Mouse (Mus musculus) heart, embryonic 16.5 days (tissue): ENCODE data around the gene Rpia. TPM values are rescaled to one million over a fixed set of nuclear protein-coding genes. Genes with fewer than 3 reads are reported as not detected.

Source experiments
- ATAC-seq: fragments of 200-750 bp; cut with Nextera tagmentation; replicated peaks from 2 replicates; pipeline ENCODE4 v1.8.0; 2017; ENCODE audit warnings: moderate number of reproducible peaks; ENCODE audit not compliant: insufficient read depth, low FRiP score; ENCODE audit errors: extremely low read depth
- H3K27ac ChIP-seq: fragments of 300-500 bp; sonication (generic); 2 replicates; pipeline ENCODE4 v1.5.1; 2014; ENCODE audit warnings: mild to moderate bottlenecking, low read length, control low read depth, moderate library complexity
- H3K27me3 ChIP-seq: fragments of 300-500 bp; sonication (generic); 2 replicates; pipeline ENCODE4 v1.6.1; 2014; ENCODE audit warnings: low read length, mixed read lengths; ENCODE audit not compliant: control insufficient read depth, insufficient read depth
- H3K36me3 ChIP-seq: fragments of 300-500 bp; sonication (generic); 2 replicates; pipeline ENCODE4 v1.6.1; 2014; ENCODE audit not compliant: control insufficient read depth, insufficient read depth
- H3K4me1 ChIP-seq: fragments of 300-500 bp; sonication (generic); 2 replicates; pipeline ENCODE4 v1.6.1; 2014; ENCODE audit warnings: low read length, mixed read lengths; ENCODE audit not compliant: control insufficient read depth, insufficient read depth
- H3K4me2 ChIP-seq: fragments of 300-500 bp; sonication (generic); 2 replicates; pipeline ENCODE4 v1.6.1; 2014; ENCODE audit warnings: low read depth, mild to moderate bottlenecking, control low read depth, low read length
- H3K4me3 ChIP-seq: fragments of 300-500 bp; sonication (generic); 2 replicates; pipeline ENCODE4 v1.5.1; 2014; ENCODE audit warnings: mild to moderate bottlenecking, control low read depth, low read length
- H3K9ac ChIP-seq: fragments of 300-500 bp; sonication (generic); 2 replicates; pipeline ENCODE4 v1.6.1; 2014; ENCODE audit warnings: low read length, control low read depth
- H3K9me3 ChIP-seq: fragments of 300-500 bp; sonication (generic); replicated peaks from 2 replicates; pipeline ENCODE4 v1.6.1; 2016; ENCODE audit warnings: low read length; ENCODE audit not compliant: control insufficient read depth
- WGBS: fragments of 180-500 bp; shearing (Covaris S2); extraction: QIAGEN DNeasy Blood & Tissue Kit; methylation state at CpG from one replicate; pipeline ENCODE4 v1.1.7; 2014; 5-methylcytosine and 5-hydroxymethylcytosine counted together
- polyA plus RNA-seq: library from polyadenylated mRNA; unstranded; fragments of >200 nt; fragmentation: Nextera tagmentation; extraction: Ambion mirVana; gene quantifications from 2 replicates; pipeline ENCODE4 v1.2.1, GENCODE M21; 2015

Rpia gene
- polyA plus RNA-seq, 1 experiment from 2014 or later, result 1.6 TPM

DNA sequence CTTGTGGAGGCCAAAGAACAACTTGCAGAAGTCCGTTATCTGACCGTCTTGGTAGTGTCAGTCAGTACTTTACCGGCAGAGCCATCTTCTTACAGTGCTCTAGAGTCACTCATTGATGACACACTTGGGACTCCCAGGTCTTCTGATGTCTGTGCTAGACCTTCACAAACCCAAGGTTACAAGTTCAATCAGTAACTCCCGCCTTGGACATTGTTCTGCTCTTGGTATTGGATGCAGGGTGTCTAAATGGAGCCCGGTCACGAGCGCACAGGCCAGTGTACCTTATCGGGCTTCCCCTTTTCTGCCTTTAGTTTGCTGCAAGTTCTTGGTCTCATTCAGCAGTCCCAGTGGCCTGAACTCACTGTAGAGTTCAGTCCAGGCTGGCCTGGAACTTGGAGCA lies 612 bp upstream of the Rpia start:
- Histone ChIP-seq H3K4me3 (peak overlapping the region; percentile 62), H3K4me2 (peak overlapping the region; percentile 80), H3K9me3 (no peaks in the 10 kb centered on the region), H3K27me3 (no peaks in the 10 kb centered on the region), H3K36me3 (0 out of 2 replicates have a peak, but pooled peaks cover 2% of the 10 kb centered on the region), H3K27ac (no peak overlapping the region), H3K4me1 (peaks cover 21% of the 10 kb centered on the region), H3K9ac (peak overlapping the region; percentile 75)
- ATAC-seq, result no peak
- 39% methylated on average over 8 of the region's 8 CpGs for WGBS

DNA sequence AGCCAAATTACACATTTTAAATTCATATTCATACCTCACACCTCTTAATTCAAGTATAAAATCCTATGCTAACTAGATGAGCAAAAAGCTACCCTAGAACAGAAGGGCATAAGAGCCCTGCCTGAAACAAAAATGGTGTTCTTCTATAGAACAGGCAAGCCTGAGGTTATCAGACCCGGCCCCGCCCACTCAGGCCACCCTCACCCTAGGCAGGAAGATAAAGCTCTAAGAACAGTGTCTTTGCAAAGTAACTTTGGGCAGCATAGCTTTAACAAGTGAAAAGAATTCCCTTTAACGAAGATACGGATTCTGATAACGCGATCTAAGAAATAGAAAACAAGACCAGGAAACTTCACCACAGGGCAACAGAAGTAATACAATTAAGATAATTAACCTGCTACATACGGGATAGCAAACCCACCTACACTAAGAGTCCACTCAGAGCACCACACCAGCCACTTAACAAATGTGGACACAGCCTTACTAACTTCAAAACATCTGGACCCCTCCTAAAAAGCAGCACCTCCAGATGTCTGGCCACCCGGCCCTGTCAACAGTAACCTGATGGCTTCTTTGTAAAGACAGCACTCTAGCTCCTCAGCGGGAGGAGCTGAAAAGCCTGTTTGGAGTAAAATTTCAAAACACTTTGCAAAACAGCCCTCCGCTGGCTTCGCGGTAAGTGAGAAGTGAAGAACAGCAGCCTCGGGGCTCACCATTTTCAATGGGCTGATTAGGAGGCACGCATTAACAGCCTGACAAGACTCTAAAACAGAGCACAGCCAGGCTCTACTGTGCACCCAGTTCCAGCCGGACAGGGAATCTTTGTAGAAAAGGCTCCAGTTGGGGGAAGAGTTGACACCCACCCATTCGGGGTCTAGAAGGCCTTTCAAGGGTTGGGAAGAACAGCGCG lies 925 bp downstream of the Rpia start:
- peak overlapping the region; percentile 55 for H3K27ac ChIP-seq
- H3K36me3 ChIP-seq, result 0 out of 2 replicates have a peak, but pooled peaks cover 2% of the 10 kb centered on the region
- peak overlapping the region; percentile 62 for H3K4me3 ChIP-seq
- peak overlapping the region; percentile 68 for H3K9ac ChIP-seq
- no peaks in the 10 kb centered on the region for H3K27me3 ChIP-seq
- WGBS, result 3% methylated on average over 18 of the region's 18 CpGs
- peaks cover 19% of the 10 kb centered on the region for H3K4me1 ChIP-seq
- peak; percentile 18; the same call in 1 of the 2 replicates for ATAC-seq
- peak overlapping the region; percentile 80 for H3K4me2 ChIP-seq
- H3K9me3 ChIP-seq, result no peaks in the 10 kb centered on the region

- H3K4me3 ChIP-seq, result no peak overlapping the region
- H3K9ac ChIP-seq, result no peak overlapping the region
- H3K4me2 ChIP-seq, result peak overlapping the region; percentile 80
Measured at GRCm38 (mm10) chr6:70790034-70790650, 1.9 kb downstream of the Rpia start.

GRCm38 (mm10) chr6:70789134-70789533 lies 2.9 kb downstream of the Rpia start:
- 0 out of 2 replicates have a peak, but pooled peaks cover 2% of the 10 kb centered on the region for H3K36me3 ChIP-seq
- 94% methylated on average over 3 of the region's 3 CpGs for WGBS
- no peak overlapping the region for H3K27ac ChIP-seq
- no peak overlapping the region for H3K9ac ChIP-seq
- peaks cover 19% of the 10 kb centered on the region for H3K4me1 ChIP-seq
- H3K4me3 ChIP-seq, result no peak overlapping the region
- H3K9me3 ChIP-seq, result no peaks in the 10 kb centered on the region
- H3K4me2 ChIP-seq, result no peak overlapping the region
- no peaks in the 10 kb centered on the region for H3K27me3 ChIP-seq
- ATAC-seq, result no peak

More at GRCm38 (mm10) chr6:70790034-70790650, 1.9 kb downstream of the Rpia start:
- H3K4me1 ChIP-seq, result peaks cover 19% of the 10 kb centered on the region
- H3K27ac ChIP-seq, result no peak overlapping the region
- H3K27me3 ChIP-seq, result no peaks in the 10 kb centered on the region
- 0 out of 2 replicates have a peak, but pooled peaks cover 2% of the 10 kb centered on the region for H3K36me3 ChIP-seq
- WGBS, result 70% methylated on average over 9 of the region's 9 CpGs
- H3K9me3 ChIP-seq, result no peaks in the 10 kb centered on the region
- no peak for ATAC-seq

DNA sequence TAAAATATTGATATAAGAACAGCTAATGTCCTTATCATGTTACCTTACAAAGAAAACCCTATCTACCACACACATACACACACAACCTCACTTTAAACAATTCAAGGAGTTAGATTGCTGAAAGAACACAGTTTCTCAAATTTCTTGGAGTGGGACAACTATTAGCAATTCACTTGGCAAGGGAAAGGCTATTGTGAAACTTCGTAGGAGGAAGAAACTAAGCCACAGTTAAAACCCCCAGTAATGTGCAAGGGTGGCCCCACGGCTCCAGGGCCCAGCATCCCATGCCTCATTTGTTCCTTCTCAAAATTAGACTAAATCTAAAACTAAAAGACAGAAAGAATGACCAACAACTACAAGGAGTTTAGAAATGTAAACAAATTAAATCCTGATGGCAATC lies 4.5 kb downstream of the Rpia start:
- Histone ChIP-seq H3K36me3 (peaks cover 5% of the 10 kb centered on the region; the same call in 1 of the 2 replicates), H3K9ac (no peak overlapping the region), H3K27ac (no peak overlapping the region), H3K4me1 (peaks cover 13% of the 10 kb centered on the region), H3K4me3 (no peak overlapping the region), H3K4me2 (no peak overlapping the region), H3K27me3 (no peaks in the 10 kb centered on the region), H3K9me3 (no peaks in the 10 kb centered on the region)
- 65% methylated on average over 2 of the region's 2 CpGs for WGBS
- ATAC-seq, result no peak

- 49% methylated on average over 3 of the region's 3 CpGs for WGBS
- Histone ChIP-seq H3K36me3 (peaks cover 5% of the 10 kb centered on the region; the same call in 1 of the 2 replicates), H3K9me3 (no peaks in the 10 kb centered on the region), H3K27ac (no peak overlapping the region), H3K27me3 (no peaks in the 10 kb centered on the region), H3K4me3 (no peak overlapping the region), H3K4me2 (no peak overlapping the region), H3K9ac (no peak overlapping the region), H3K4me1 (peaks cover 12% of the 10 kb centered on the region)
- no peak for ATAC-seq
Measured at GRCm38 (mm10) chr6:70785852-70786251, 6.2 kb downstream of the Rpia start.

- no peak overlapping the region for H3K4me2 ChIP-seq
- no peak overlapping the region for H3K4me3 ChIP-seq
- H3K27ac ChIP-seq, result no peak overlapping the region
- H3K4me1 ChIP-seq, result peaks cover 1% of the 10 kb centered on the region
- peaks cover 5% of the 10 kb centered on the region; the same call in 1 of the 2 replicates for H3K36me3 ChIP-seq
- ATAC-seq, result no peak
- H3K9me3 ChIP-seq, result no peaks in the 10 kb centered on the region
- no peak overlapping the region for H3K9ac ChIP-seq
- H3K27me3 ChIP-seq, result no peaks in the 10 kb centered on the region
- 78% methylated on average over 3 of the region's 3 CpGs for WGBS
Measured at GRCm38 (mm10) chr6:70784811-70785210, 7.2 kb downstream of the Rpia start.

GRCm38 (mm10) chr6:70781336-70781735 lies 10.7 kb downstream of the Rpia start:
- ATAC-seq, result no peak
- H3K4me3 ChIP-seq, result no peak overlapping the region
- H3K4me1 ChIP-seq, result no peaks in the 10 kb centered on the region
- no peak overlapping the region for H3K4me2 ChIP-seq
- H3K27me3 ChIP-seq, result no peaks in the 10 kb centered on the region
- whole genome bisulfite sequencing, result 86% methylated on average over 2 of the region's 2 CpGs
- peaks cover 3% of the 10 kb centered on the region for H3K36me3 ChIP-seq
- H3K27ac ChIP-seq, result no peak overlapping the region
- H3K9ac ChIP-seq, result no peak overlapping the region
- H3K9me3 ChIP-seq, result no peaks in the 10 kb centered on the region

DNA sequence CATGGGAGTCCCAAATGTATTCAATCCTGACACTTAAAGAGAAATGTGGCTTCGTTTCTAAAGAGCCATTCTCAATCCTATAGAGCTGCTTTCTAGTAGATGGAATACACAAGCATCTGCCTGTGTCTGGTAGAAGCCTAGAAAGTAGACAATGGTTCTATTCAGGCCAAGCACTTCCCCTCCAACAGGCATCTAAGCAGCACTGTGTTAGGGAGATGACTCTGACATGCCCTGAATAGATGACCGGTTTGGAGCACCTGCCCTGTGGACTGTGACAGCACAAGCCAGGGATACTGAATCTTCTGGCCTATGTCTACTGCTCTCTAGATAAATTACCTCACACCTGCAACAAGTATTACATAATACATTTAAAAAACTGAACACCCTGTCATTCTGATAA lies 17.7 kb downstream of the Rpia start:
- Histone ChIP-seq H3K27me3 (no peaks in the 10 kb centered on the region), H3K36me3 (peaks cover 18% of the 10 kb centered on the region), H3K4me2 (no peak overlapping the region), H3K4me1 (no peaks in the 10 kb centered on the region), H3K4me3 (no peak overlapping the region), H3K9me3 (no peaks in the 10 kb centered on the region), H3K9ac (no peak overlapping the region), H3K27ac (no peak overlapping the region)
- no peak for ATAC-seq
- 69% methylated on average over 2 of the region's 2 CpGs for WGBS
